Mouse (Mus musculus) urinary bladder, postnatal 0 days (tissue): ENCODE data around the gene Zfp433. TPM values are rescaled to one million over a fixed set of nuclear protein-coding genes. Genes with fewer than 3 reads are reported as not detected.

Experiments used
- polyA plus RNA-seq: library from polyadenylated mRNA; unstranded; fragments of >200 nt; fragmentation: Nextera tagmentation; extraction: Ambion mirVana; gene quantifications from 2 replicates; pipeline ENCODE4 v1.2.1, GENCODE M21; 2015

Zfp433 gene
- 5.5 and 6.8 TPM in 2 replicates for polyA plus RNA-seq

DNA sequence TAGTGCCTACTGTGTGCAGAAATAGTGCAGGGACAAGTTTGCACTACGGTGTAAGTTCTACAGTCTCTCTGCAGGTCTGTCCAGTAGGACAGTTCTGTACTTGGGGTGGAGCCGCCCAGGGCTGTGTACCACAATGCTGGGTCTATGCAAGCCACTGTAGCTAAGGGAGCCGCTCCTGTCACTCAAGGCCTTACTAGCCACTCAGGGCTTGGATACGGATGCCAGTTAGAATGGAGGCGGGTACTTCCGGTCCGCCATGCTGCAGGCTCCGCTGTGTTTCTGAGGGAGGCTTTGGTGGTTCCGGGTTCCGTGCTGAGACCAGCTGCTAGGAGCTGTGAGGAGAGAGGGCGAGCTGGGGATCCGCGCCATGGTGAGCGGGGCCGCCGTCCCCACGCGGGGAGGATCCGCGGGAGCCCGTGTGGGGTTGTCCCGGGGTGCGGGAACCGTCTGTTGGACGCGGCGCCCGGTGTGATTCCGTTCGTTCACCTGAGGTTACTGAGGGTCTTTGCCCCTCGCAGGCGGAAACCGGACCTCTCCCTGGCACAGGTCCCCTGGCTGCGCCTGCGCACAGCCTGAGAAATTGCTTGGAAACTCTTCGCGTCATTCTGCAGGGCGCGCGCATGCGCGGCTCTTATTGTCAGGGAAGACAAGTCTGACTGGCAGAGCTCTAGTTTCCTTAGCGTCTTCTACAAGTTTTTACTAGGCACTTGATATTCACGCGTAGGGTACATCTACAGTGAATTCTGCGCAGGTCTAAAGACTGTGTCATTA is at the start of gene Zfp433:
Gene Zfp433 (plus strand): TSS at position 295 of the 771 bp plus-strand sequence.

DNA sequence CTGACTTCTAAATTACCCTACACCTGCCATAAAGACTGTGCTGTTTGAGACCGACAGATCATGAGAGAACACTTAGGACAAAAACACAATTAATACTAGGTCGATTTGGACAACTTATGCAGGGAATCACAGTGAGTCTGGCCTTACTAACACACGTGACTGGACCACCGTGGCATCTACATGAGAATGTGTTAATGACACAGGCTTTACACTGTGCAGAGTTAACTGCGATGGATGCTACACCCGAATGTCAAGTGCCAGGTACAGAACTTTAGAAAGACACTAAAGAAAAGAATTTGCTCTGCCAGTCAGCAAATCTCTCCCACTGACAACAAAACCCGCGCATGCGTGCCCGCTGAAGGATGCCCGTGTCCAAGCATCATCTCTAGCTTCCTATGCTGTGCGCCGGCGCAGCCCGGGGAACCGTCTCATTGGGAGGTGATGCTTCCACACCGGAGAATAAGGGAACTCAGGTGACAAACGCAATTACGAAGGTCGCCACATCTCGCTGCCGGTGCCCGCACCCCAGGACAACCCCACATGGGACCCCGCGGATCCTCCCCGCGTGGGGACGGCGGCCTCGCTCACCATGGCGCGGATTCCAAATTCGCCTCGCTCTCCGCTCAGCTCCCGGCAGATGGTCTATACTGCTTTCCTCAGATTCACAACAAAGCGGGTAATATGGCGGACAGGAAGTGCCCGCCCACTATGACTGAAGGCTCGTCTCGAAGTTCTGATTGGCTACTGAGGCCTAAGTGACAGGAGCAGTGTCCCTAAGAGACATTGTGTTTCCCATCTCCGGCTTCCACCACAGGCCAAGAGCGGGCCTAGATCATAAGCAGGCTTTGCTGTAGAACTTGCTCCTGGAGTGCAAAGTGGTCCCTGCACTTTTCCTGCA is 66.1 kb downstream of the Zfp433 start, which contains the start of gene Gm3055:
Gene Gm3055 (minus strand): TSS at position 656 of the 898 bp plus-strand sequence.

Other genes starting within 250 kb of the Zfp433 start
- 69.4 and 71.2 TPM in 2 replicates for gene Nfic, start 249.2 kb upstream of the Zfp433 start, polyA plus RNA-seq
- 0.12 and 0.18 TPM in 2 replicates for gene Celf5, start 222.1 kb upstream of the Zfp433 start, polyA plus RNA-seq
- gene Ncln, start 208.4 kb upstream of the Zfp433 start, polyA plus RNA-seq: 49.9 and 50.1 TPM in 2 replicates
- gene S1pr4, start 204.7 kb upstream of the Zfp433 start, polyA plus RNA-seq: 0.20 and 0.71 TPM in 2 replicates
- gene Gna15, start 180.6 kb upstream of the Zfp433 start, polyA plus RNA-seq: 6.1 and 11.1 TPM in 2 replicates
- gene Gna11, start 159.6 kb upstream of the Zfp433 start, polyA plus RNA-seq: 48.8 and 49.2 TPM in 2 replicates
- 437 and 457 TPM in 2 replicates for gene Aes, start 145.3 kb upstream of the Zfp433 start, polyA plus RNA-seq
- 6.6 and 7.9 TPM in 2 replicates for gene Tle2, start 130.3 kb upstream of the Zfp433 start, polyA plus RNA-seq
- 15.5 and 16.2 TPM in 2 replicates for gene Tle6, start 103.8 kb upstream of the Zfp433 start, polyA plus RNA-seq
- 0.18 and 0.62 TPM in 2 replicates for gene BC025920, start 98.6 kb upstream of the Zfp433 start, polyA plus RNA-seq
- gene Sirt6, start 77.0 kb upstream of the Zfp433 start, polyA plus RNA-seq: 15.9 and 19.7 TPM in 2 replicates
- gene Ankrd24, start 76.3 kb upstream of the Zfp433 start, polyA plus RNA-seq: 6.1 and 7.6 TPM in 2 replicates
- 1.9 and 2.8 TPM in 2 replicates for gene Gm10778, start 55.8 kb upstream of the Zfp433 start, polyA plus RNA-seq
- 2.2 and 2.9 TPM in 2 replicates for gene Gm3055, start 66.3 kb downstream of the Zfp433 start, polyA plus RNA-seq
- gene Gm4767, start 107.4 kb downstream of the Zfp433 start, polyA plus RNA-seq: 1.6 and 1.7 TPM in 2 replicates
- gene Gm32687, start 159.1 kb downstream of the Zfp433 start, polyA plus RNA-seq: 4.3 and 4.5 TPM in 2 replicates
- gene Zfp781, start 225.7 kb downstream of the Zfp433 start, polyA plus RNA-seq: 0.93 and 0.94 TPM in 2 replicates